Mouse (Mus musculus) neural tube, embryonic 11.5 days (tissue): Measurements from ENCODE around the gene Tmed10. TPM values are rescaled to one million over a fixed set of nuclear protein-coding genes. Genes with fewer than 3 reads are reported as not detected.

Source experiments
- ATAC-seq: fragments of 200-750 bp; cut with Nextera tagmentation; 2 replicates; pipeline ENCODE4 v1.8.0; 2017; ENCODE audit warnings: moderate number of reproducible peaks, mild to moderate bottlenecking, moderate TSS enrichment, moderate library complexity; ENCODE audit not compliant: insufficient read depth, low FRiP score, low TSS enrichment
- DNase-seq: peaks from one replicate; pipeline ENCODE4 v3.0.0-alpha.2; 2015; ENCODE audit warnings: low spot score
- H3K27ac ChIP-seq: fragments of 300-500 bp; sonication (generic); 2 replicates; pipeline ENCODE4 v1.5.1; 2014; ENCODE audit warnings: low read depth, mild to moderate bottlenecking, low read length
- H3K27me3 ChIP-seq: fragments of 300-500 bp; sonication (generic); 2 replicates; pipeline ENCODE4 v1.6.1; 2014; ENCODE audit warnings: mild to moderate bottlenecking, low read length, mixed read lengths; ENCODE audit not compliant: control insufficient read depth, insufficient read depth
- H3K36me3 ChIP-seq: fragments of 300-500 bp; sonication (generic); 2 replicates; pipeline ENCODE4 v1.6.1; 2014; ENCODE audit warnings: mild to moderate bottlenecking, low read length, moderate library complexity, mixed read lengths; ENCODE audit not compliant: control insufficient read depth, insufficient read depth
- H3K4me1 ChIP-seq: fragments of 300-500 bp; sonication (generic); 2 replicates; pipeline ENCODE4 v1.6.1; 2014; ENCODE audit warnings: low read length, mixed read lengths; ENCODE audit not compliant: control insufficient read depth, insufficient read depth
- H3K4me2 ChIP-seq: fragments of 300-500 bp; sonication (generic); 2 replicates; pipeline ENCODE4 v1.6.1; 2014; ENCODE audit warnings: low read depth, mild to moderate bottlenecking, moderate library complexity
- H3K4me3 ChIP-seq: fragments of 300-500 bp; sonication (generic); 2 replicates; pipeline ENCODE4 v1.5.1; 2014; ENCODE audit warnings: low read depth, low read length
- H3K9ac ChIP-seq: fragments of 300-500 bp; sonication (generic); 2 replicates; pipeline ENCODE4 v1.6.1; 2014; ENCODE audit warnings: mild to moderate bottlenecking, low read length
- H3K9me3 ChIP-seq: fragments of 300-500 bp; sonication (generic); 2 replicates; pipeline ENCODE4 v1.6.1; 2016; ENCODE audit warnings: low read length; ENCODE audit not compliant: control insufficient read depth
- WGBS: fragments of 180-500 bp; shearing (Covaris S2); extraction: QIAGEN DNeasy Blood & Tissue Kit; methylation state at CpG from one replicate; pipeline ENCODE4 v1.1.7; 2014; 5-methylcytosine and 5-hydroxymethylcytosine counted together
- polyA plus RNA-seq: library from polyadenylated mRNA; unstranded; fragments of >200 nt; fragmentation: Nextera tagmentation; extraction: Ambion mirVana; gene quantifications from 2 replicates; pipeline ENCODE4 v1.2.1, GENCODE M21; 2014

The Tmed10 gene
- polyA plus RNA-seq, 1 experiment from 2014 or later = 271 TPM

DNA sequence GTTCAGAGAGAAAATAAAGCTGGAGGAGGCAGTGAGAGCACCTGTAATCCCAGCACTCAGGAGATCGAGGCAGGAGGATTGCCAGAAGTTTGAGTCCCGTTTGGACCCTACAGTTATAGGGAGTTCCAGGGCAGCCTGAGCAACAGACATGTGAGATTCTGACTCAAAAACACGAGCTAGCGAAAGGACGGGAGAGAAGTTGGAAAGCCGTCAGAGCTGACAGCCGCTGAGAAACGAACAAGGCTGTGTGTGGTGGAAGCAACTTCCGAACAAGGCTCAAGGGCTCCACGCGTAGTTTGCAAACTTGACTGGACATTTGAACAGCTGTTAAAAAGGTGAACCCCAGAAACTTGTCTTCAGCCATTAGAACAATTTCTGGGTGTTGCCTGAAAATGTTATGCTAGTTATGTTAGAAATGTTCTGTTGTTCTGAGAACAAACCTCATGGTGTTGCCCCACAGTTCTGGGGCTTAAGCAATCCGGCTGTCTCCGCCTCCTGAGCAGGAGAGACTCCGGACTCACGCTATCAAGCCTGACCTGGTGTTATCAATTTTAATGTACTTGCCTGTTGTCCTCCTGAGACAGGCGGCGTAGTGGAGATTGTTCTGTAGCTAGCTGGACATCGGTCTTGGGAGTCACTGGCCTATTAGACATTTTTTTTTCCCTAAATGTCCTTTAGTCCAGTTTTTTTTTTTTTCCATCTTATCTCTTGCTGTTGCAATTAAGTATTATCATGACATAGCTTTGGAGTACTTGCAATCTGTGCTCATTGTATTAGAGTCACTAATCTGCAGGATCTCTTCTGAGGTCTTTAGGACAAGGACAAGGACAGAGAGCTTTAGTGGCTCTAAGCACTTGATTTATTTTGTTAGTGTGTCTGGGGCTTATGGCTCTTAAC lies 22.7 kb upstream of the Tmed10 start:
- no peak overlapping the region for H3K4me3 ChIP-seq
- H3K27ac ChIP-seq = no peak overlapping the region
- H3K36me3 ChIP-seq = no peaks in the 10 kb centered on the region
- WGBS = 87% methylated on average over 18 of the region's 18 CpGs
- no peak overlapping the region for H3K9ac ChIP-seq
- H3K4me1 ChIP-seq = no peaks in the 10 kb centered on the region
- H3K27me3 ChIP-seq = no peaks in the 10 kb centered on the region
- no peak overlapping the region for H3K4me2 ChIP-seq
- ATAC-seq = no peak
- DNase-seq = no peak
- no peaks in the 10 kb centered on the region for H3K9me3 ChIP-seq

DNA sequence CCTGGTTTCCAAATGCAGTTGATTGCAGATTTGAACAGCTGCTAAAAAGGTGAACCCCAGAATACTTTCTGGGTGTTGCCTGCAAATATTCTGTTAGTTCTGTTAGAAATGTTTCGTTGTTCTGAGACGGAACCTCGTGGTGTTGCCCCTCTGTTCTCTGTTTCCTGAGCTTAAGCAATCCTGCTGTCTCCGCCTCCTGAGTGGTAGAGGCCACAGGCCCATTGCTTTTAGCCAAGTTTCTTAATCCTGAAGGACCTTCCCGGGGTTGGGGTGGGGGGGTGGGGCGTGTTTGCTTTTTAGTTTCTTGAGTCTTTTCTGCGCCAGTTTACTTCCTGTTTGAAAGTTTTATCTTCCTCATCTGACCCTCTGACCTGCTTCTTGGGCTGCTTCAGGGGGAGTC lies 19.3 kb upstream of the Tmed10 start:
- ATAC-seq = no peak
- WGBS = 83% methylated on average over 7 of the region's 7 CpGs
- Histone ChIP-seq H3K36me3 (no peaks in the 10 kb centered on the region), H3K4me3 (no peak overlapping the region), H3K9ac (no peak overlapping the region), H3K9me3 (no peaks in the 10 kb centered on the region), H3K4me1 (no peaks in the 10 kb centered on the region), H3K27ac (no peak overlapping the region), H3K4me2 (no peak overlapping the region), H3K27me3 (no peaks in the 10 kb centered on the region)
- DNase-seq = no peak

DNA sequence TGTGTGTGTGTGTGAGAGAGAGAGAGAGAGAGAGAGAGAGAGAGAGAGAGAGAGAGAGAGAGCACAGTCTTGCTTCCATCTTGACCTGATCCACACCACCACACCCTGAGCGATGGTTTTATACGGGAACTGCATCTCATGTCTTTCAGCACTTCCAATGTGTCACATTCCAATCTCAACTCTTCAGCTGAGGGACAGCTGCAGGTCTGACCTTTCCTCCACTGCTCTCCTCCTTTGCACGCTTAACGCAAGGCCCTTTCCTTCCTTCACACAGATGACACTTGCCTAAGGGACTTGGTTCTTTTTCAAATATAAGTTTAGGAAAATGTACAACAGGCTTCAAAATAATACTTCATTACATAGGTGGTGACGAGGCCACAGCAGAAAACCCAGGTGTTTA lies 18.9 kb upstream of the Tmed10 start:
- Histone ChIP-seq H3K27me3 (no peaks in the 10 kb centered on the region), H3K4me3 (no peak overlapping the region), H3K9ac (no peak overlapping the region), H3K27ac (no peak overlapping the region), H3K9me3 (no peaks in the 10 kb centered on the region), H3K4me1 (no peaks in the 10 kb centered on the region), H3K4me2 (no peak overlapping the region), H3K36me3 (no peaks in the 10 kb centered on the region)
- no peak for DNase-seq
- ATAC-seq = no peak
- whole genome bisulfite sequencing = 90% methylated on average over 5 of the region's 5 CpGs

DNA sequence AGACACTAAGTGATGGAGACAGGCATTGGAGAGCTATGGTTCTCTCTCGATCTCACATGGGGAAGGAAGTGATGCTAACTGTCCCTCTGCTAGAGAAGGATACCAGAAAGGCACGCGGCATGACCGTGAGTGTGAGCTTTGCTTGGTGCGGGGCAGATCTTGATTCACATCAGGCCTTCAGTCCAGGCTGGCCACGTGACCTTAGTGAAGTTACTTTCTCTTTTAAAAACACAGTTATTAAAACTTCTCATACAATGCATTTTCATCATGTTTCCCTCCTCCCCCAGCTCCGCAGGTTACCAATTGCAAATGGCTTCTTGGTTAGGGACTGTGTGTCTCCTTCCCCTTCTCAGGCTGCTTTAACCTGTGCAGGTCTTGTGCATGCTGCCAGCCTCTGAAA lies 16.5 kb upstream of the Tmed10 start:
- no peaks in the 10 kb centered on the region for H3K9me3 ChIP-seq
- no peak overlapping the region for H3K4me2 ChIP-seq
- H3K27me3 ChIP-seq = no peaks in the 10 kb centered on the region
- H3K4me1 ChIP-seq = no peaks in the 10 kb centered on the region
- ATAC-seq = no peak
- 92% methylated on average over 7 of the region's 7 CpGs for WGBS
- DNase-seq = no peak
- H3K36me3 ChIP-seq = no peaks in the 10 kb centered on the region
- no peak overlapping the region for H3K9ac ChIP-seq
- no peak overlapping the region for H3K27ac ChIP-seq
- no peak overlapping the region for H3K4me3 ChIP-seq

DNA sequence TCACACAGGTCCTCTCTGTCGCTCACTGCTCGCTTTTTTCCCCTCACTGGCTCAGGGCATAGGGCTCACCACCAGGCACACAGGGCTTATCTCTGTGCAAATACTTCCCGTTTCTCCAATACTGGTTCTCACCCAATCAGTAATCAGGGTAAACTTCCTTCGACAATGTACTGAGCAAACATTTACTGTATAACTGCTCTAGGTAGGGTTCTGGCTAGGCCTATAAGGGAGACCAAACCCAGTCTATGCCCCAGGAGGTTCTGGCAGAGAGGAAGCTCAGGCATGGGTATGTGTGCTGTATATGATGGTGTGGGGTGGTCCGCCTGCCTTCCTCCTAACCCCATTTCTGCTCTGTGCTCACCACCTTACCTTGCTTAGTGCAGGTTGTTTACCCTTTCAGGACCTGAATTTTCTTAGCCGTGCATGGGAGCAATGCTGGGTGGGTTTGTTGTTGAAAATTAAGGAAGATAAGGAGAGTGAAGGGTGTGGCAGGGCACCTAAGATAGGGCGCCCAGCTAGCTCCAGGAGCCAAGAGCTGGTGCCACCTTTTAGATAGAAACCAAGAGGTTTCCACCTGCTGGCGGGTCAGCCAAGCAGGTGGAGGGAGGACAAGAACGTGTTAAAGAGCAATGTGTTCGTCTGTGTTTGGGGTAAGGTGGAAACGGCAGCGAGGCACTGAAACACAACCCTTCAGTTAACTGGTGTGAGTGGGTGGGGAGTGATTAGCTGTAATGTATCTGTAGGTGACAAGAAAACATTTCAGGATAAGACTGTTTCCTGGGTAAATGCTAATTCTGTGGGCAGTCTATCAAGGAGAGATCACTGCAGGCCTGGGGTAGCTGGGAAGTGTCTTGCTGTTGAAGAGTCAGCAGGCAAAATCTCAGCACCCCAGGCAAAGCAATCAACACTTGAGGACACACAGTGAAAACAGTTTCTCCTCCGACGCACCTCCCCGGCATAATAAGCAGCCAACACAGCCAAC lies 14.8 kb upstream of the Tmed10 start:
- Histone ChIP-seq H3K9me3 (no peaks in the 10 kb centered on the region), H3K4me1 (no peaks in the 10 kb centered on the region), H3K4me3 (no peak overlapping the region), H3K4me2 (no peak overlapping the region), H3K36me3 (no peaks in the 10 kb centered on the region), H3K9ac (no peak overlapping the region), H3K27me3 (no peaks in the 10 kb centered on the region), H3K27ac (no peak overlapping the region)
- ATAC-seq (no peak), DNase-seq (no peak)
- 81% methylated on average over 15 of the region's 15 CpGs for WGBS

DNA sequence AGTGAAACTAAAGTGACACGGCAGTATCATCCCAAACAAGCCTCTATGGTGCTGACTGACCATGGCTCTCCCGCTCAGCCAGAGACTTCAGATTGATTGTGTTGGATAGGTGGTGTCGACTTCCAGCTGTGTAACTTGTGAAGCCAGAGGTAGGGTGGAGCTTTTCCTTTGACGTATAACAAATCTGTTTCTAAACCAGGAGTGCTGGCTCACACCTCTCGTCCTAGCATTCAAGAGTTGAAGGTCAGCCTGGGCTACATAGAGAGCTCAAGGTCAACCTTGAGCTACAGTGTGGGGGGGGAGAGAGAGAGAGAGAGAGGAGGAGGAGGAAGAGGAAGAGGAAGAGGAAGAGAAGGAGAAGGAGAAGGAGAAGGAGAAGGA lies 11.3 kb upstream of the Tmed10 start:
- DNase-seq = no peak
- Histone ChIP-seq H3K4me3 (no peak overlapping the region), H3K27ac (no peak overlapping the region), H3K9me3 (no peaks in the 10 kb centered on the region), H3K4me1 (no peaks in the 10 kb centered on the region), H3K27me3 (no peaks in the 10 kb centered on the region), H3K9ac (no peak overlapping the region), H3K4me2 (no peak overlapping the region), H3K36me3 (no peaks in the 10 kb centered on the region)
- ATAC-seq = no peak
- 61% methylated on average over 5 of the region's 5 CpGs for WGBS

DNA sequence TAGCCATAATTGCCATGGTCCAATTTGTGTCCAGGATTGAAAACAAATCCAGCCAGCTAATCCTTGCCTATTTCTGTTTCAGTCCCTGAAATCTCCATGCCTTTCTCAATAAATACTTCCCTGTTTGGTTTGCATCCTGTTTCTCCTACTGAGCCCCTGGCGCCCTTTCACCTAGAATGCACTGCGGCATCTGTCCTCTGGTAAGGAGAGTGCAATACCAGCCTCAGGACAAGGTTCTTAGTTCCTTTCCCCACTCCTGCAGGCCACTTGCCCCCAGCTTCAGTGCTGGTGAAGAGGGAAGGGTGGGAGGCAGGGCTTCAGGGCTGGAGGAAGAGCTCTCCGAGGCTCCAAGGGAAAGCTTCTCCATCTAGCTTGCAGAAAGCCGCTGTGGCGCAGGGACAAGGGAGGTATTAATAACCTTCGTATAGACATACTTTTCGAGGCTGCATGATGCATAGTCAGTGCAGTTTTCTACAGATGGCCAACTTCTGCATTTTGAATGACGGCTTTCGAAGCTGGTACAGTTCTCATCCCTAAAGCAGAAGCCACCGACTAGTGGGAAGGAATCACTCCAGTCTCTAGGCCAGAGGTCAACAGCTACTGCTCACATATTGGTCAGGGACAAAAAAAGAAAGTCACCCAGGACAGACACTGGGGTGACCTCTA lies 10.8 kb upstream of the Tmed10 start:
- no peaks in the 10 kb centered on the region for H3K36me3 ChIP-seq
- H3K27me3 ChIP-seq = no peaks in the 10 kb centered on the region
- H3K9ac ChIP-seq = no peak overlapping the region
- H3K4me1 ChIP-seq = no peaks in the 10 kb centered on the region
- 83% methylated on average over 10 of the region's 10 CpGs for WGBS
- DNase-seq (no peak), ATAC-seq (no peak)
- H3K4me2 ChIP-seq = no peak overlapping the region
- no peak overlapping the region for H3K4me3 ChIP-seq
- H3K27ac ChIP-seq = no peak overlapping the region
- H3K9me3 ChIP-seq = no peaks in the 10 kb centered on the region

DNA sequence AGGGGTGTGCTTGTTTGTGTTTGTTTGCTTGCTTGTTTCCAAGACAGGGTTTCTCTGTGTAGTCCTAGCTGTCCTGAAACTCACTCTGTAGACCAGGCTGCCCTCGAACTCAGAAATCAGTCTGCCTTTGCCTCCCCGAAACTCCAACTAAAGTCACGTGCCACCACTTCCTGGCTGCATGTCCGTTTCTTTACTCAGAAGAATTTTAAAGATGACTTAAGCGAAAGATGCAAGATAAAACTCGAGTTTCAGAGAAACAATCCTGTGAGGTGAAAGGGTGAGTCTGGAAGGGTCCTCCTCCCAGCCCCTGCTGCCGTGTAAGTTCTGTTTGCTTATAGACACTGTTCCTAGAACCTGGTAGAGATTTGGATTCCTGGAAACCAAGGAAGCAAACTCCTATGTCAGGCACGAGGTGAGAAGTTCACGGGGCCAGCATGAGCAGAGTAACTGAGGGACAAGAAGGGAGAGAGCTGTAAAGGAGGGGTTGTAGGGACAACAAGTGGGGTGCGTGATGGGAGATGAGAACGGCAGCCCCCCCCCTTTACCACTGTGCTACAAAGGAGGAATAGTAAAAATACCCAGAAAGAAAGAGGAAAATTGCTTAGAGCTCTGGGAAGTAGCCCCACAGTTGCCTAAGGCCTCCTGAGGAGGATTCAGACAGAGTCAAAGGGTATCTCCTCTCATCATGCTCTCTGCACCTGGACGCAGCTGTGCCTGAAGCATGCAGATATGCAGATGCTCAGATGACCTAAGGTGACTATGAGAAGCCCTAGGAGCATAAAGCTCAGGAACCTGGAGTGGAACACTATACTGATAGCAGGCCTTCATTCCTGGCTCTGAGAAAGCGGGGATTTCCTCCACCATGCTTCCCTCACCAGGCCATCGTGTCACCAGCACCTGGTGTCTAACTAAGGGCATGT lies 8.4 kb upstream of the Tmed10 start:
- WGBS = 82% methylated on average over 14 of the region's 14 CpGs
- no peak overlapping the region for H3K4me2 ChIP-seq
- no peak overlapping the region for H3K9ac ChIP-seq
- H3K36me3 ChIP-seq = no peaks in the 10 kb centered on the region
- H3K4me1 ChIP-seq = no peaks in the 10 kb centered on the region
- H3K9me3 ChIP-seq = no peaks in the 10 kb centered on the region
- ATAC-seq (no peak), DNase-seq (no peak)
- H3K27ac ChIP-seq = no peak overlapping the region
- no peak overlapping the region for H3K4me3 ChIP-seq
- no peaks in the 10 kb centered on the region for H3K27me3 ChIP-seq
